Mouse (Mus musculus) macrophage (primary cell): ENCODE measurements around the gene Ptpn1. TPM values are rescaled to one million over a fixed set of nuclear protein-coding genes. Genes with fewer than 3 reads are reported as not detected.

ENCODE experiments used
- H3K27ac ChIP-seq: fragments of 350-480 bp; formaldehyde crosslinking; 2 replicates; pipeline ENCODE4 v1.9.0; 2021
- H3K36me3 ChIP-seq: fragments of 350-480 bp; formaldehyde crosslinking; 2 replicates; pipeline ENCODE4 v1.9.0; 2021; ENCODE audit errors: inconsistent target
- H3K4me3 ChIP-seq: fragments of 350-480 bp; formaldehyde crosslinking; 2 replicates; pipeline ENCODE4 v1.9.0; 2021; ENCODE audit errors: inconsistent target
- H3K79me2 ChIP-seq: fragments of 350-480 bp; formaldehyde crosslinking; 2 replicates; pipeline ENCODE4 v1.9.0; 2021; ENCODE audit errors: inconsistent target
- WGBS: methylation state at CpG from one replicate; pipeline ENCODE4 v1.1.7; 2026; ENCODE audit warnings: inconsistent platforms; ENCODE audit not compliant: missing documents; 5-methylcytosine and 5-hydroxymethylcytosine counted together
- polyA plus RNA-seq: library from polyadenylated mRNA; stranded (reverse); fragments of 250-400 nt; gene quantifications from 3 replicates; pipeline ENCODE4 v1.2.4, GENCODE M21; 2018; ENCODE audit warnings: inconsistent platforms
- total RNA-seq, 78 experiments: library from RNA; depleted of rRNA; stranded (reverse); fragments of 250-400 nt; gene quantifications; 1 replicate in 9 of 78; 2 replicates in 24 of 78; 3 replicates in 43 of 78; 4 replicates in 2 of 78; pipeline ENCODE4 v1.2.4; 2018; ENCODE audit warnings: inconsistent platforms in 56 of 78

The Ptpn1 gene
- total RNA-seq (2018; cell fraction: chromatin; rRNA removed) = 100 to 1,000 TPM in 24 of 26 experiments, 10 to 100 TPM in 2; 74.2 to 281 (median 160) TPM
- total RNA-seq (2018; cell fraction: cytosol; rRNA removed) = 100 to 1,000 TPM in 25 of 26 experiments, 10 to 100 TPM in 1; 88.0 to 169 (median 121) TPM
- total RNA-seq (2018; cell fraction: nucleus; rRNA removed) = 100 to 1,000 TPM in 23 of 26 experiments, 10 to 100 TPM in 3; 68.9 to 253 (median 154) TPM
- polyA plus RNA-seq = 78.9 to 381 TPM (median 119 TPM) in 3 replicates

DNA sequence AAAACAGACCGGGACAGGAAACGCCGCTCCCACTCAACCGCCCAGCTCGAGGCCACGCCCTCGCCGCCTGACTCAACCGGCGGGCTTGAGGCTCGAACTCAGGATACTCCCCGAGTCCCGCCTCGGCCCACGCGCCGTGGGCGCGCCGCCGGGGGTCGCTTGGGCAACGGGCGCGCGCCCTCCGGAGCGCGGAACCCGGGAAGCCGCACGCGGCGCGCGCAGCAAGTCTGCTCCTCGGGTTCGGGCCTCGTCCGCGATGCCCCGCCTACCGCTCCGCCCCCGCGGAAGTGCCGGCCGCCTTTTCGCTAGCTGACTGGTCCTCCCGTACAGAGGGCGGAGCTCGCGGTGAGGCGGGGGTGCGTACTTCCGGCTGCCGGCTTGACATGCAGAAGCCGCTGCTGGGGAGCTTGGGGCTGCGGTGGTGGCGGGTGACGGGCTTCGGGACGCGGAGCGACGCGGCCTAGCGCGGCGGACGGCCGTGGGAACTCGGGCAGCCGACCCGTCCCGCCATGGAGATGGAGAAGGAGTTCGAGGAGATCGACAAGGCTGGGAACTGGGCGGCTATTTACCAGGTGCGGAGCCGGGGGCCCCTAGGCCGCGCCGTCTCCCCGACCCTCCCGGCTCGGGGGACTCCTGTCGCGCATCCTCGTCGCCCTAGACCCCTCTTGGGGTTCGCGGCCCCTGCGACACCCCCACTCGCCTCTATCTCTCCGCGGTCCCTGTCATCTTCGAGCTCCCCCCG is at the start of gene Ptpn1:
Ptpn1 (plus strand) TSS at position 73 of the 742 bp plus-strand sequence.
- Histone ChIP-seq H3K36me3 (peaks cover 7% of the 10 kb centered on the region; the same call in 1 of the 2 replicates), H3K4me3 (peak within 1 kb of the TSS; percentile 89), H3K27ac (peak within 1 kb of the TSS; percentile 78), H3K79me2 (peaks cover 49% of the 10 kb centered on the region)
- under 1% methylated on average over 94 of the region's 99 CpGs for WGBS

DNA sequence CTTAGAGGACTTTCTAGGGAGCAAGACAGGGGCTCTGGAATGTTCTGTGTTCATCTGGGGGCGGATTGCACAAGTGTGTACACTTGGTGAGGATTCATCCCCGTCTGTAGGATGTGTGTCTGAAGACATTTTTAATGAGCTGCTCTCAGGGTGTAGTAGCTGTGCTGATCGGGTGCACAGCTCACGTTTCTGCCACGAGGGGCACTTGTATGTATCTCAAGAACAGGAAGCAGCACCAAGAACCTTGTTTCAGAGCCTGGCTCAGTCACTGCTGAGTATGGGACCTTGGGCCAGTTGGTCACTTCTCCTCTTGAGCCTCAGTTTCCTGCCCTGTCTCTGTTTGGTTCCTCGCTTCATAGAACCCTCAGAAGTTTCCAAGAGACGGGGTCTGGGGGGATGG is 45.4 kb upstream of the Ptpn1 start:
- 54% methylated on average over 7 of the region's 7 CpGs for WGBS
- Histone ChIP-seq H3K4me3 (no peak overlapping the region), H3K27ac (no peak overlapping the region), H3K79me2 (no peaks in the 10 kb centered on the region), H3K36me3 (no peaks in the 10 kb centered on the region)

GRCm38 (mm10) chr2:167887516-167888347 is 44.1 kb upstream of the Ptpn1 start:
- Histone ChIP-seq H3K79me2 (no peaks in the 10 kb centered on the region), H3K27ac (no peak overlapping the region), H3K4me3 (no peak overlapping the region; the same call in 1 of the 2 replicates), H3K36me3 (no peaks in the 10 kb centered on the region)
- WGBS = 25% methylated on average over 22 of the region's 22 CpGs

GRCm38 (mm10) chr2:167888834-167889233 is 43.0 kb upstream of the Ptpn1 start:
- no peaks in the 10 kb centered on the region for H3K36me3 ChIP-seq
- H3K79me2 ChIP-seq = no peaks in the 10 kb centered on the region
- H3K4me3 ChIP-seq = no peak overlapping the region
- H3K27ac ChIP-seq = no peak overlapping the region
- WGBS = 85% methylated on average over 6 of the region's 6 CpGs

GRCm38 (mm10) chr2:167889886-167890285 is 42.0 kb upstream of the Ptpn1 start:
- Histone ChIP-seq H3K36me3 (no peaks in the 10 kb centered on the region), H3K79me2 (no peaks in the 10 kb centered on the region), H3K27ac (no peak overlapping the region), H3K4me3 (no peak overlapping the region)
- 77% methylated on average over 4 of the region's 4 CpGs for WGBS

- no peak overlapping the region for H3K4me3 ChIP-seq
- WGBS = 17% methylated on average over 9 of the region's 9 CpGs
- no peak overlapping the region for H3K27ac ChIP-seq
- H3K36me3 ChIP-seq = no peaks in the 10 kb centered on the region
- H3K79me2 ChIP-seq = no peaks in the 10 kb centered on the region
These were observed 39.9 kb upstream of the Ptpn1 start for GRCm38 (mm10) chr2:167891908-167892307.

GRCm38 (mm10) chr2:167893680-167894079 is 38.2 kb upstream of the Ptpn1 start:
- Histone ChIP-seq H3K27ac (no peak overlapping the region), H3K79me2 (no peaks in the 10 kb centered on the region), H3K4me3 (no peak overlapping the region), H3K36me3 (no peaks in the 10 kb centered on the region)
- 91% methylated on average over 10 of the region's 10 CpGs for WGBS

GRCm38 (mm10) chr2:167894948-167895372 is 36.9 kb upstream of the Ptpn1 start:
- WGBS = 3% methylated on average over 28 of the region's 30 CpGs
- no peak overlapping the region for H3K4me3 ChIP-seq
- no peaks in the 10 kb centered on the region for H3K36me3 ChIP-seq
- H3K79me2 ChIP-seq = no peaks in the 10 kb centered on the region
- no peak overlapping the region for H3K27ac ChIP-seq

GRCm38 (mm10) chr2:167897896-167898295 is 34.0 kb upstream of the Ptpn1 start:
- WGBS = 87% methylated on average over 8 of the region's 8 CpGs
- no peak overlapping the region for H3K27ac ChIP-seq
- H3K79me2 ChIP-seq = no peaks in the 10 kb centered on the region
- H3K4me3 ChIP-seq = no peak overlapping the region
- no peaks in the 10 kb centered on the region for H3K36me3 ChIP-seq

- WGBS = 89% methylated on average over 16 of the region's 16 CpGs
- Histone ChIP-seq H3K36me3 (no peaks in the 10 kb centered on the region), H3K79me2 (no peaks in the 10 kb centered on the region), H3K27ac (no peak overlapping the region), H3K4me3 (no peak overlapping the region)
These were observed 31.9 kb upstream of the Ptpn1 start for GRCm38 (mm10) chr2:167899989-167900421.

DNA sequence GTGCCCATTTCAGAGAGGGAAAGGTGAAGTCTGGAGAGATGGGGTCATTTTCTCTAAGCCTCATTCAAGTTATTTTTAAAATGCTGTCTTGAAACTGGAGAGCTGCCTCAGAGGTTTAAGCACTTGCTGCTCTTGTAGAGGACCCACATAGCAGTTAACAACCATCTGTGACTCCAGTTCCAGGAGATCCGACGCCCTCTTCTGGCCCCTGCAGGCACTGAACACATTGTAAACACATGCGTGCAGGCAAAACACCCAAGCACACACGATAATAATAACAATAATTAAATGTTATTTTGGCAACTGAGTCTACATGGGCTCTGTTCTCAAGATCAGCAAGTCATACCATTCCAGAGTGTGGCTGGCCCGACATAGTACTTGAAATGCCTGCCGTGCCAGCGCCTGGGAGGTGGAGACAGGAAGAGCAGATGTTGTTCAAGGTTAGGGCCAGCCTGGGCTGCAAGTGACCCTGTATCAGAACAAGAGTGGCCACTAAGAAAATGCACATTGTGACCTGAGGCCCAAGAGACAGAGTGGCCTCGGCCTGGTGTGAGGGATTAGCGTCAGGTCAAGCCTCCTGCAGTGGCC is 29.6 kb upstream of the Ptpn1 start:
- H3K4me3 ChIP-seq = no peak overlapping the region
- 83% methylated on average over 9 of the region's 9 CpGs for WGBS

GRCm38 (mm10) chr2:167903242-167903952 is 28.5 kb upstream of the Ptpn1 start:
- Histone ChIP-seq H3K36me3 (no peaks in the 10 kb centered on the region), H3K79me2 (no peaks in the 10 kb centered on the region), H3K4me3 (no peak overlapping the region), H3K27ac (no peak overlapping the region)
- 97% methylated on average over 11 of the region's 11 CpGs for WGBS

More for the DNA sequence above, 29.6 kb upstream of the Ptpn1 start:
- Histone ChIP-seq H3K27ac (no peak overlapping the region), H3K79me2 (no peaks in the 10 kb centered on the region), H3K36me3 (no peaks in the 10 kb centered on the region)

DNA sequence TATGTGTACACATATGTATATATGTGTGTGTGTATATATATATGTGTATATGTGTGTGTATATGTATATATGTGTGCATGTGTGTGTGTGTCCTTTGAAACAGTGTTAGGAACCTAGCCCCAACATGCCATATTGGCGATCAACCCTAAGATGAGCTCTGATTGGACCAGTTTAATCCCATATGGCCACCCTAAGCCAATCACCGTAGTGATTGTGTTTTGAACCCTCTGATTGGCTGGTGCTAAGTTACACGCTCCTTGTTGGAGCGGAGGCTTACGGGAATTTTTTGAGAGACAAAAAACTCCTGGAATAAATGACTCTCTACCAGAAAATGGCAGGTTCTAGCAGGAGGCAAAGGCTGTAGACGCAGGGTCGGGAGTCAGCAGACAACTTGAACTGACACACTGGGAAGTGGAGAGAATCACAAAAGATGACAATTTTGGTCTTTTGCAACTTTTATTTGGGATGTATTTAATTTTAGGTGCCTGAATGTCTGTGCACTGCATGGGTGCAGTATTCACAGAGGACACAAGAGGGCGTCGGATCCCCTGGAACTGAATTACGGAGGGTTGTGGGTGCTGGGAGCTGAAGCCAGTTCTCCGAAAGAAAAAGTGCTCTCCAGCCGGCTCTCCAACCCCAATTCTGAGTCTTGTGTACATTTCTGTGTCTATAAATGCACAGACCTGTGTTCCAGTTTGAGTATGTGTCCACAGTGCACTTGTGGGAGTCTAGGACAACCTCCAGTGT is 27.1 kb upstream of the Ptpn1 start:
- H3K27ac ChIP-seq = no peak overlapping the region
- no peaks in the 10 kb centered on the region for H3K36me3 ChIP-seq
- no peak overlapping the region for H3K4me3 ChIP-seq
- H3K79me2 ChIP-seq = no peaks in the 10 kb centered on the region
- 90% methylated on average over 12 of the region's 12 CpGs for WGBS
